Mouse (Mus musculus) skeletal muscle tissue, postnatal 0 days (tissue): ENCODE measurements around the gene Ears2. TPM values are rescaled to one million over a fixed set of nuclear protein-coding genes. Genes with fewer than 3 reads are reported as not detected.

Experiments used
- polyA plus RNA-seq: library from polyadenylated mRNA; unstranded; fragments of >200 nt; fragmentation: Nextera tagmentation; extraction: Ambion mirVana; gene quantifications from 2 replicates; pipeline ENCODE4 v1.2.1, GENCODE M21; 2015

Gene Ears2
- 13.2 and 14.3 TPM in 2 replicates for polyA plus RNA-seq

GRCm38 (mm10) chr7:122066945-122067516 lies at the start of gene Ears2, which contains the start of gene Ubfd1:
Gene Ears2, minus strand, starts transcription at chr7:122067263.
Gene Ubfd1, plus strand, starts transcription at chr7:122067175.

GRCm38 (mm10) chr7:122101747-122102244 lies 34.7 kb upstream of the Ears2 start, which contains the start of gene Ndufab1:
Gene Ndufab1, minus strand, starts transcription at chr7:122101886.

GRCm38 (mm10) chr7:122020667-122021354 lies 46.3 kb downstream of the Ears2 start, which contains the start of gene Gga2:
Gene Gga2, minus strand, starts transcription at chr7:122021222.

Other genes starting within 250 kb of the Ears2 start
- gene Scnn1b, start 202.2 kb downstream of the Ears2 start, polyA plus RNA-seq, result 0.05 and 0.19 TPM in 2 replicates
- gene Cog7, start 85.6 kb downstream of the Ears2 start, polyA plus RNA-seq, result 10.5 and 11.6 TPM in 2 replicates
- gene Gga2, start 46.0 kb downstream of the Ears2 start, polyA plus RNA-seq, result 52.8 and 58.7 TPM in 2 replicates
- gene Ubfd1, start 88 bp downstream of the Ears2 start, polyA plus RNA-seq, result 33.7 and 37.9 TPM in 2 replicates
- gene Ndufab1, start 34.6 kb upstream of the Ears2 start, polyA plus RNA-seq, result 1,484 and 1,666 TPM in 2 replicates
- gene Palb2, start 65.7 kb upstream of the Ears2 start, polyA plus RNA-seq, result 2.1 and 3.6 TPM in 2 replicates
- gene Dctn5, start 65.8 kb upstream of the Ears2 start, polyA plus RNA-seq, result 53.3 and 61.1 TPM in 2 replicates
- 13.6 and 16.6 TPM in 2 replicates for gene Plk1, start 92.2 kb upstream of the Ears2 start, polyA plus RNA-seq
- gene Ern2, start 118.9 kb upstream of the Ears2 start, polyA plus RNA-seq, result not detected in 2 replicates
- 1.6 and 1.7 TPM in 2 replicates for gene Chp2, start 152.2 kb upstream of the Ears2 start, polyA plus RNA-seq
- 4.9 and 6.4 TPM in 2 replicates for gene Prkcb, start 221.5 kb upstream of the Ears2 start, polyA plus RNA-seq